Mouse (Mus musculus): Measurements from ENCODE around the gene Rgs9.

The Rgs9 gene

DNA sequence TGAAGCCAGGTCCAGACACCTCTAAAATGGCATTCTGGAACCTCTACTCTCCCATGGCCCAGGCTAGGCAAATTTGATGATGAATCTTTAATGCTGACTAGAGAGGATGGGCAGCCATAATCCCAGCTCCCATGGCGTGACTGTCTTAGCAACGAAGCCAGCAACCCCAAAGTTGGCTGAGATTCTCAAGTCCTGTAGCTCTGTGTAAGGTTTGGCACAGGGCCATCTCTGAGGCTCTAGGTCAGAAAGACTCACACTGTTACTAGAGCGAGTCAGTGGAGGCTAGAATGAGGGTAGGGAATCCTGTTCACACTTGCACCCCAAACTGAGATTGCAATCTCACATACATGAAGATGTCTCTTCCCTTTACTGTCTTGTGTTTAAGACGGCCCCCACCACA is 57.8 kb downstream of the Rgs9 start:
- DNase-seq (ENCODE audit: low spot score) = no peak

DNA sequence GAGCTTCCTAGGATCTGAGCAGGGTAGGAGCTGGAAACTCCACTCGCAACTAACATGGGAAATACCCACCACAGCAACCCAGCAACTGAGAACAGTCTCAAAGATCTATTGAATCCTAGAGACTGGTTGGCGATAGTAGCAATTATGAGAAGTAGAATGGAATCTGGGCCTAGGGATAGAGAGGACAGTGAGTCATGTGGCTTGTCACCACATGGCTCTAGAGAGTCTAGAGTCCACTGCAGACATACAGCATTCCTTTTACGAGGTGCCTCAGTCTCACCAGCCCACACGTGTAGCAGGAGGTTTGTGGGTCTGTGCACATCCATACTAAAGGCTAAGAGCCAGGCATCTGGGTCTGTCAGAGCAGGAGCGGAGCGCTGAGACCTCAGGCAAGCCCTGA is 59.3 kb downstream of the Rgs9 start:
- no peak for DNase-seq (ENCODE audit: low spot score)

- no peak for DNase-seq (ENCODE audit: low spot score)
Measured at GRCm38 (mm10) chr11:109237796-109238195, 60.1 kb downstream of the Rgs9 start.

DNA sequence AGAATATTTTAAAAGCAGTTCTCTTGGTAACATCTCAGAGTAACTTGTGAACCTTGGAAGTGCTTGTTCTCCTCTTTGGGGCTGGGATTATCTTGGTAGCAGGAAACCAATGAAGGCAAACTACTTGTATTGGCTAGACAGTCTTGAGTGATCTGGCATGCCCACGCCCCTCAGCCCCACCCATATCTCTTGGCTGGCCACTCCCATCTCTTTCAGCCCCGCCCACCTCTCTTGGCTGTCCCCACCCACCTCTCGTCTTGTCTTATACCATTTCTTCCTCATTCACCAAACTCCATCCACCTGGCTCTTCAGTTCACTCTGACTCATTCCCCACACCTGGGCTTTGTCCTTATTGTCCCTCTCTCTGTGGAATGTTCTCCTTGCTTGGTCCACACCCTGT is 64.3 kb downstream of the Rgs9 start:
- DNase-seq (ENCODE audit: low spot score) = no peak

DNA sequence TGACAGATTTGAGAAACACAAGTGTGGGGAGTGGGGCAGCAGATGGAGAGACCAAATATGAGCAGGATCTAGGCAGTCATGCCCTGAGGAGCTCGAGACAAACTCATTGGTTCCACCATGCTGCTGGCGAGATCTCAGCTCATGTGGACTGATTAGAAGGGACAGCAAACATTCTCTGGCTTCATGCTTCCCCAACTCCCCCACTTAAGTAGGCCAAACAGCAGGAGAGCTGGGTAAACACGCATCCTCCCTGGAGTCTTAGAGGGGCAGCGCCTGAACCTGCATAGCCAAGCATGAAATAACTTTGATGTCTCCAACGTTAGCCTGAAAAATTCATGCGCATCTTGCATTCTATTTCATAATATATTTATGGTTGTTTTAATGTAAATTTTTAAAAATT is 65.1 kb downstream of the Rgs9 start:
- DNase-seq (ENCODE audit: low spot score) = no peak

- DNase-seq (ENCODE audit: low spot score) = no peak
Measured at GRCm38 (mm10) chr11:109227139-109227538, 70.8 kb downstream of the Rgs9 start.

DNA sequence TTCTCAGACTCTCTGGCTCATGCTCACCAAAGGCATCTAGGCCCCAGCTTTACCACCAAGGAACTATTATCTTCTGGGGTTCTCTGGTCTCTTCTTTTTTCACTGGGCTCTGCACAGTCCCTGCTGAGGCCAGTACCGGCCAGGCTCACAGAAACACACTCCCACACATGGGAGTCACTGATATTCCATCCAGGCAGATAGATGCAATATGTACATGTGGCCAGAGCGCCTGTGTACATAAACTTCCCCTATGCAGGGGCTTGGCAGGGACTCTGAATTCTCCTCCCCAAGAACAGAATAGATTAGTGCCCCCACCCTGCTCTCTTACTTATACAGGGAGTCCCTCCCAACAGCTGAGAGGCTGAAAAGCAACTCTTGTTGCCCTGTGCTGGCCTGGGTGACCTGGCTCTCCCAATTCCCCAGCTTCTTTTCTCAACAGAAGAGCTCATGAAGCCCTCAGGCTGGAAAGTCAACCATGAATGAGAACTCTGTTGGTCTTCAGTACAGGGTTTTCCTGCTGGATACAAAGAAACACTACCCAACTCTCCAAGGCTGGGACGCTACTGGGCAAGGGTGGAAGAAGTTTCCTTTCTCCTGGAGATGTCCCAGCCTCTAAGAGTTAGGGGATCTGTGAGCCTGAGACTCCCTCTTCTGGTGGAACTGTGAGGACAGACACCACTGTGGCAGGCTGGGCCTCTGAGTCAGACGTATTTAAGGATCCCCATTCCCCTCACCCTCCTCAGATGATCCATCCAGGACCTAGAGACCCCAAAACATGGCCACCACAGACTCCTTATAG is 76.5 kb downstream of the Rgs9 start:
- DNase-seq (ENCODE audit: low spot score) = no peak

- no peak for DNase-seq (ENCODE audit: low spot score)
Measured at GRCm38 (mm10) chr11:109218722-109219430, 79.1 kb downstream of the Rgs9 start.

DNA sequence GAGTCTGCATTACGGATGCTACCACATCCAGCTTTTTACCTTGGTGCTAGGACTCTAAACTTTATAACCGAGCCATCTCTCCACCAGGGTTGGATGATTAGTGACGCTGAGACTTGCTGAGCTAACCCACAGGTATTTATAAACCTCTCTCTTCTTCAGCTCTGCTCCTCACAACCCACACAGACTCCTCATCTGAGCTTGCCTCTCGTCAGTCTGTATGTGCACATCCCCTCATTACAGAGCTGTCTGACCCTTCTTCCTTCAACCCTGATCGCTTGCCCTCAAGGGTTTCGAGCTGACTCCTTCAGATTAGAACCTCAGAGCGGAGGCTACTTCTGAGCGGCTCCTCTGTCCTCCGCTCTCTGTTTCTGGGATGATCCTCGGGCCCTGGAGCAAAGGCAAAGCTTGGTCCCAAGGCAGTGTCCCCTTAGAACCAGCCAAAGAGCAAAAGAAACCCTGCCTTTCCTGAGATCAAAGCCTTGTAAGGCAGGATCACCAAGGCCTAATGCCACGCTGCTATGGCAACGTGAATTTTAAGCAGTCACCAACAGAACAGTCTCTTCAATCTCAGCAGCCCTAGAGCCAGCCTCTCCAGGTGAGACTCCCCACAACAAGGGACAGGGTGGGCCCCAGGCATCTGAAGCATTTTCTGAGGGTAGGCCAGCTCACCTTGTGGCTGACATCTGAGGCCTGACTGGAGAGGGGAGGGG is 79.9 kb downstream of the Rgs9 start:
- no peak for DNase-seq (ENCODE audit: low spot score)

DNA sequence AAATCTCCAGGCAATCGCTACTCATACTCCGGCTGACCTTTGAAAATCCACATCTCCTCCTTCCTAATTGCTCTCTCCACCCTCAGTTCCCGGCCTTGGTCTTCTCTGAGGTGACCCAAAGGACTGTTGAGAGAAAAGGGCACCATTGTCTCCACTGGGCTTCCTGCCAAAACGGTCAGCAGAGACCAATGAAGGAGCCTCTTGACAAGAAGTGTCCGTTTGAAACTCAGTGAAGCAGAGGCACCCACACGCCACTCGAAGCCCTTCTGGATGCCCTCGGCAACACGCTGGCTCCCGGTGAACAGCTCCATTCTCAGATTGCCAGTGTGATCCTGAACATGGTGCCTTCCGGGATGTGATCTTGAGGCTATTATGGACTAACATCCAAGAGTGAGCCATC is 87.2 kb downstream of the Rgs9 start:
- DNase-seq (ENCODE audit: low spot score) = no peak

DNA sequence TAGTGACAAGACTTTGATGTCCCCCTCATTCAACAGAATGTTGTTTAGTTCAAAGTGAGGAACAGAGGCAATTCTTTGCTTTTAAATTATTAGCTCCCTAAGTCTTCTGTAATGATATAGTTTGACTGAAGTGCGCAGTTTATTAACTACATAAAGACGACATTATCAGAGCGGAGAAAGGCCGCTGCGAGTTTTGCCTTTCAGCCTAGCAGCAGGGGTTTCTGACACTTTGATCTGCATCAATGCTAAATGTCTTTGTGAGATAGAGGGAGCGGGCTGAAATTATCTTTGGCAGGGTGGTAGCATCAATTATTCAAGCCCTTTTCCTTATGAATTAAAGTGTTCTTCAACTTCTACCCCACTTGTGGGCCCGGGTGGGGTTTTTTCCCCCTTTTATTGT is 87.6 kb downstream of the Rgs9 start:
- no peak for DNase-seq (ENCODE audit: low spot score)

GRCm38 (mm10) chr11:109206732-109207131 is 91.2 kb downstream of the Rgs9 start:
- DNase-seq (ENCODE audit: low spot score) = no peak

DNA sequence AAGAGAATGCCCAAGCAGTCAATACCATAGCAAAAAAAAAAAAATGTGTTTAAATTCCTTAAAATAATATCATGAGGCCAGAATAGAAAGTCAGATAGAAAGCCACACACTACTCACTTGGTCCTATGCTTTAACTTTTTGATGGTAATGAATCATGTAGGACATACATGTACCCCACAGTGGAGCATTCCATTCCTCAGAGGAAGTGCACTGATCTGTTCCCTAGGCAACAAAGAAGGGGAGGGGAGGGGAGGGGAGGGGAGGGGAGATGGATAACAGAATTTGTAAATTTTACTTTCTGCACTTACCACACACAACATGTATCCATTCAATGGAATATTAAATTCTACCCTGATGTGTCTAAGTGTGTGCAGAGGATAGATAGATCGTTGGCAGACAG is 91.9 kb downstream of the Rgs9 start:
- DNase-seq (ENCODE audit: low spot score) = no peak

- no peak for DNase-seq (ENCODE audit: low spot score)
Measured at GRCm38 (mm10) chr11:109199612-109200293, 98.2 kb downstream of the Rgs9 start.

DNA sequence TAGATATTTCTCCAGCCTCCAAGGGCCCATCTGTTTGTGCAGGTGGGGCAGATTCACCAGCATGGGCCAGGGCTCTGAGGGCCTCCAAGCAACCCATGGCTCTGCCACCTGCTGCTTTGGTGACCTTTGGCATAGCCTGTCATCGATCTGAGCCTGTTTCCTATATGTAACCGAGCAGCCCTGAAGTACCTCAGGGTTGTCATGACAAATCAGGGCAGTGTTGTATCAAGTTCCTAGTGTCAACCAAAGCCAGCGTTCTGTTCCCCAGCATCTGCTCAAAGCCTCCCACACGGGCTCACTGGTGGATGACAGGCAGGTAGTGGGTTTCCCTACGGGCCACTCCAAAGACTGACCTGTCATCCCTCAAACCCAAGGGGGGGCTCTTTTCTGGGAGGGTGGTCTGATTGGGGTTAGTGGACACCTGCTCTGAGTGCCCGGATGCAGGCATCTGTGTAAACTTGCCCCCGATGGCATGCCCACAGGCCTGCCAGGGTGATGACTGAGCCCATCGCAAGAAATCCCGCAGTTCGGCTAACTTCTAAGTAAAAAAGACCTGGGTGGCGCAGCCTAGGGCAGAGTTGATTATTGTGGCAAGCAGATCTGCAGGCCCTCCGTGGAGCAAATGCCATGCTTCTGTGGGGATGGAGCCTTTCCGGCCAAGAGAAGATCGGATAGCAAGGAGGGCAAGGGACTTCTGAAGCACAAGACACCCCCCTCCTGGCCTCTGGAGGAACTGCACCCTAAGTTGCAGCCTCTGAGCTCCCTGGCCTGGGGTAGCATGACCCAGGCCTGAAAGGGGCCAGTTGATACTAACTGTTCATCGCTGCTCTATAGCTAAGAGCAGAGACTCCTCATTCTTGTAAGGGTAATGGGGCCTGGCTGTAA is 105.0 kb downstream of the Rgs9 start:
- DNase-seq (ENCODE audit: low spot score) = peak; percentile 8

- DNase-seq (ENCODE audit: low spot score) = no peak
Measured at GRCm38 (mm10) chr11:109188235-109188634, 109.7 kb downstream of the Rgs9 start.

GRCm38 (mm10) chr11:109187631-109188184 is 110.2 kb downstream of the Rgs9 start:
- DNase-seq (ENCODE audit: low spot score) = no peak

- no peak for DNase-seq (ENCODE audit: low spot score)
Measured at GRCm38 (mm10) chr11:109181118-109181517, 116.8 kb downstream of the Rgs9 start.

DNA sequence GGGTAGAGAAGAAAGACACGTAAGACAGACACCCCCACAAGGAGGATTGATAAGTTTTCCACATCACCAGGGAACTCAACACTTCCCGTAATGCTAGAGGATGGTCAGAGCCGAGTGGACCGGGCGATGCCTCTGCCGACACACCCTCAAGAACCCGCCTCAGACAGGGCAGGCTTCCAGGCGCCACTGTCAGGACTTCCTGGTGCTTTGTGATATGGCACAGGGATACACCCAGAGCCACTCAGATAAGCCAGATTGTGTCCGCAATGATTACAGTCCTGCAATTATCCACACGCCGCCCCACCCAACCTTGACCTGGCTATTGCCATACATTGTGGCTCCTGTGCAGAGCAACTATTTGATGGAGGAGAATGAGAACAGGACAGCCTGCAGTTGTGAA is 117.6 kb downstream of the Rgs9 start:
- no peak for DNase-seq (ENCODE audit: low spot score)

- no peak for DNase-seq (ENCODE audit: low spot score)
Measured at GRCm38 (mm10) chr11:109178788-109179518, 119.0 kb downstream of the Rgs9 start.
